Mouse (Mus musculus) kidney, postnatal 10 days (tissue): ENCODE results near the gene Olfr71.

Experiments
- DNase-seq: peaks from one replicate; pipeline ENCODE4 v3.0.0; 2021; ENCODE audit warnings: mixed read lengths

Gene Olfr71

DNA sequence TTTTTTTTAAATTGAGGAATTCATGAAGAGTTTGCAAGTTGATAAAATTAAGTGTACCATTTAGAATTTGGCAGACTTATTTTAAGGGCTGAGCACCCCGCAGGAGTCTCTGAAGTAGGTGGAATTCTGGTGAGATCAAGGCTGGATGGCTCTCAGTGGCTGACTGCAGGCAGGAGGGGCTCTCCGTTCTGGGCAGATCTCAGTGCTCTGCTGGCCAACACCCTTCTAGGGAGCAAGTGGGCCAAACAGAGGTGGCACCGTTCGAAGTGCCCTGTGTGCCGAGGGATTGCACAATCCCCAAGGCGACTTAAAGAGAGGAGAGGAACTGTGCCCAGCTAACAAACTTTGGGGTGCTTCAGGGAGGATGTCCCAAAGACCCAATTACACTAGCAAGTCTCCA lies at the start of gene Olfr71:
Gene Olfr71, minus strand, starts transcription at position 387 of the 400 bp plus-strand sequence.
- no peak for DNase-seq

DNA sequence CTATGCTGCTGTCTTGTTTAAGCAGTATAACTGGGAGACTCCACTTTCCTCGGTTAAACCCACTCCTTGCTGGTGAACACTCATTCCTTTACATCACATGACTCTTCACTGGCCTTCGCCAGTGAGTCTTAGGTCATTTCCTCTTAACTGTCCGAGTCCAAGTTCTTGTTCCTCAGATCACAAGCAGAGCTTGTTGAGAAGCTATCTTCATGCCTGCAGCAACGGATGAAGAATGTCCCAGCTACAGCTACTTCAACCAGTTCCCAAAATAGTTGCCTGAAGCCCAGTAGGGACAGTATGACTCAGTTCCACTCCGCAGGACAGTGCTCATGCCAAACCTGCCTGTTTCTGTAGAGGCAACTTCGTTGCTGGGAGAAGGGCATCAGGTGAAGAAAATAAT lies 47.2 kb upstream of the Olfr71 start:
- no peak for DNase-seq

DNA sequence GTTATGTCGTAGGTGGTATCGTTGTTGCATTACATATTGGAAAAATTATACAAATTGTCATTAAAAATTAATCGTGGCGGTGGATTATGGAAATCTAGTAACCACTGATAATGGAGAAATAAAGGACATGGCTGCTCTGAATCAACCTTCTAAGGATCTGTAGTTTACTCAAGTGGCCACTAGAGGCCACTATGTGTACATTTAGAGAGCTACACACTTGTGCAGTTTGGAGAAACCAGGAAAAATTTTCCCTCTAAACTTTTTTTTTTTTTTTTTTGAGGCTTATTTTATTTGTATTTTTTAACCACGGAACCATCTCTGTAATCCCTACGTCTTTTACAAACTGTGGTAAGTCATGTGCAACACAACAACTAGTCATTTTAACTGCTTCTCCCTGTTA lies 35.1 kb upstream of the Olfr71 start:
- DNase-seq: no peak

DNA sequence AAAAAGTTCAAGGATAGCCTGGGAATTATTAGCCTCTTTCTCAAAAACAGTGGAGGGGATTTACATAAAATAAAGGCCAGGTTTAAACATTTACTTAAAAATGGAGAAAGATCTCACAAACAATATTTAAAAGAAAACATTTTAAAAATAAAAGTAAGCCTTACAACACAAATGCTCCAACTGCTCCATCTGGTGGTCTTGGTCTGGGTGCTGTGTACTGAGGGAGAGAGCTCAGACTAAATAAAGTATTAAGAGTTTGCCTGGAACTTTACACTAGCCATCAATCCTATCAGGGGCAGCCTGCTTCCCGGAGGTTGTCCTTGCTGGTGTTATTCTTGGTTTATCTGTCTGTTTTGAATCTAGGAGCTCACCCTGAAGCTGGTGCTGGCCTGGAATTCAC lies 33.0 kb upstream of the Olfr71 start:
- DNase-seq: peak; percentile 62

DNA sequence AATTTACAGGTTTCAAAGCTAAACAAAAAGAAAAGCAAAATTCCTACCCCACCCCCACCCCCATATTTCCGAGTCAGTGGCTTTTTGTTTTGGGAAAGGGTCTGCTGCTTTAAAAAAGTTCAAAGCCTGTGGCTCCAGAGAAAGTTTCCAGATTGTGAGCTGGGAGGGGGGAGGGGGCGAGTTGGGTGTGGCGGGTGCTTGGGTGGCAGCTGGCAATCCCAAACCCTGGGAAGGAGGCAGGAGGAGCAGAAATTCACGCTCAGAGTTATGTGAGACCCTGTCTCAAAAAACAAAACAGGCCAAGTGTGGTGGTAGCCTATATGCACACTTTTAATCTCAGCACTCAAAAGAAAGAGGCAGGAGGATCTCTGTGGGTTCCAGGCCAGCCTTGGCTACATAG lies 32.6 kb upstream of the Olfr71 start:
- no peak for DNase-seq

DNA sequence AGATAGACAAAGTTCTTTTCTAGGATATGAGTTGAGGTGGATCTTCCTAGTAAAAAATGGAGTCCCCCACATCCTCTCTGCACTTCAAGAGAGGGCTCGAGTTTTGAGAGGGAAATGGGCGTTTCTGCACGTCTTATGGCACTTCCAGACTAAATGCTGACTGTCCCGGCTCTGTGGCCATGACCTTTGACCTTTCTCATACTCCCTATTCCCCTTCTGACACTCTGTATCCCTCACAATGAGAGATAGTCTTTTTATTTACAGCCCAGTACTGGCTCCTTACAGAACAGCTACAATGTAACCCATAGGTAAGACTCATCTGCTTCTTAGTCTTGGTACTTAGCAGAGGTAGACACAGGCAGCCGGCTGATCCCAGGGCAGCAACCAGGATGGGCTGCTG lies 31.5 kb upstream of the Olfr71 start:
- DNase-seq: no peak

DNA sequence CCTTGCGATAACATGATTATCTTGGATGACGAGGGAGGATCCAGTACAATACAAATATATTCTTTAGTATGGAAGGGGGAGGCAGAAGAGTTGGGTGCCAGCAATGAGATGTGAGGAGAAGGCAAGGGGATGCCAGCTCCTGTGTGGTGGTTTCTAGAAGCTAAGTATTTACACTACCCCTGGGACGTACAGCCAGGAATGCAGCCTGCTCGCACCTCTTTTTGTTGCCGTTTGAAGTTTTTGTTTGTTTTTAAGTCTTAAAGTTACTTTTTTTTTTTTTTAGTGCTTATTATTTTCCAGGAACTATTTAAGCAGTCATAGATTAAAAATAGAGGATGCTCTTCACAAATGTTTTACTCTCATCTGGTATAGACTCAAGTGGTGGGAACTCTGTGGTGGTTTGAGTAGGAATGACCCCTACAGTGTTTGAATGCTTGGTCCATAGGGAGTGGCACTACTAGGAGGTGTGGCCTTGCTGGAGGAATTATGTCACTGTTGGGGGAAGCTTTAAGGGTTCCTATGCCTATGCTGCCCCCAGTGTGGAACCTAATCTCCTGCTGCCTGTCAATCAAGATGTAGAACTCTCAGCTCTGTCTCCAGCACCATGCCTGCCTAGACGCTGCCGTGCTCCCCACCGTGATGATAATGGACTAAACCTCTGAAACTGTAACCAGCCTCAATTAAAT lies 29.1 kb upstream of the Olfr71 start:
- no peak for DNase-seq

DNA sequence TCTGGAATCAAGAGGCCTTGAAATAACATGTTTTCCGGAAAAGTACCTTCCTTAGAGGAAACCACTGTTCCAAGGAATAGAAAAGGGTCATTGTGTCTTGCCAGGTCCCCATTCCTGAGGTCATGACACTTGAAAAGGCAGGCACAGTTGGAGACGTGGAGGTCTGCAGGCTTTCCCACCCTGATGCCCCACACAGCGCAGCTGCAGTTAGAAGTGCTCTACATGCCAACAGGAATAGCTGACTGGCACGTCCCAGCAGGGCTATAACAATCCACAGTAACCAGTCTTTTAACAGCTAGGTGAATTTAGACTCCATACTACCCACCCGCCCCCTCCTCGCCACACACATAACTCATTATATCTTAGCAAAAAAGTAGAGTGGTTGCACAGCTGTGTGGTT lies 27.1 kb upstream of the Olfr71 start:
- no peak for DNase-seq

DNA sequence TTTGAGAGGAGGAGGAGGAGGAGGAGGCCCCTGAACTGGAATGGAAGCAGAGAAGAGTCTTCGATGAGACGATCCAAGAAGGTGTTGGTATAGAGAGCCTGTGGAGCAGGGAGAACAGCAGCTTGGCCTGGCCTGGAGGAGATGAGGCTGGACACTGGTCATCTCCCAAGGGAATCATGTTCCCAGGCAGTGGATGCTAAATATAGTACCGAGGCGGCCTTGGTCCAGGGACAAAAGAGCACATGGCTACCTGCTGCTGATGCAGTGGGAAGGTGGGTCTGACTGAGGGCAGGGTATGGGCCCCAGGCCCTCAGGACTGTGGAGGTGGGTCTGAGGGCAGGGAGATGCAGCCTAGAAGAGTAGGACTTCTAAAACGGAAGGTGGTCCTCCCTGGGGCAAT lies 23.1 kb upstream of the Olfr71 start:
- no peak for DNase-seq

DNA sequence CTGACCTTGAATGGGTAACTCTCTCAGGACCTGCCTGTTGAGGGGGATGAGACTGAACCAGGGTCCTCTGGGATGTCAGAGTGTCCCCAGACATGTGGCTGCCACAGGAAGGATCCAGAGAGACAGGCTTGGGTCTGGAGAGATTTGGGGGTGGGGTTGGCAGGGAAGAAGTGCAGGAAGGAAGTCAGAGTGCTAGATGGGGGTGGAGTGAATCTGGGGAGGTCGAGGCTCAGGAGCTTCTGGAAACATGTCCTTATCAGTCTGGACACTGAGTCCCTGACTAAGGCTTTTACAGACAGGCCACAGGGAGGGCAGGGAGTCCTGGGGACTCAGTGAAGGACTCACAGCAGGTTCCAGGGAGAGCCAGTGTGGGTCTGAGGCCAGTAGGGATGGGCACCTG lies 22.1 kb upstream of the Olfr71 start:
- no peak for DNase-seq

DNA sequence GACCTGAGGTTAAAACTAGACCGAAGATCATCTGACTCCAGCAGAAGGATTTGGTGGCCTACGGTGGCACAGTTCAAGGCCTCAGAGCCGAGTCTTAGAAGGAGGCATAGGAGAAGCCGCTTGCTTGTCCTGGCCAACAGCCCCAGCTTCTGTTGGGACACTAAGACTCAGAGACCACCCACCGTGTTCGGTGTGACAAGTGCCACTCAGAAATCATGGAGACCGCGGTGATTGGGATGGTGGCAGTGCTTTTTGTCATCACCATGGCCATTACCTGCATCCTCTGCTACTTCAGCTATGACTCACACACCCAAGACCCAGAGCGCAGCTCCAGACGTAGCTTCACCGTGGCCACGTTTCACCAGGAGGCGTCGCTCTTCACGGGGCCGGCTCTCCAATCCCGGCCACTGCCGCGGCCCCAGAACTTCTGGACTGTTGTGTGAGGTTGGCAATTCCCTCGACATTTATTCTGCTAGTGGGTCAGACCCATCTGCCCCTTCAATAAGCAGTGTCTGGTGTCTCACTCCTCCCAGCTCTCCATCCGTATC lies 20.8 kb upstream of the Olfr71 start:
- no peak for DNase-seq

DNA sequence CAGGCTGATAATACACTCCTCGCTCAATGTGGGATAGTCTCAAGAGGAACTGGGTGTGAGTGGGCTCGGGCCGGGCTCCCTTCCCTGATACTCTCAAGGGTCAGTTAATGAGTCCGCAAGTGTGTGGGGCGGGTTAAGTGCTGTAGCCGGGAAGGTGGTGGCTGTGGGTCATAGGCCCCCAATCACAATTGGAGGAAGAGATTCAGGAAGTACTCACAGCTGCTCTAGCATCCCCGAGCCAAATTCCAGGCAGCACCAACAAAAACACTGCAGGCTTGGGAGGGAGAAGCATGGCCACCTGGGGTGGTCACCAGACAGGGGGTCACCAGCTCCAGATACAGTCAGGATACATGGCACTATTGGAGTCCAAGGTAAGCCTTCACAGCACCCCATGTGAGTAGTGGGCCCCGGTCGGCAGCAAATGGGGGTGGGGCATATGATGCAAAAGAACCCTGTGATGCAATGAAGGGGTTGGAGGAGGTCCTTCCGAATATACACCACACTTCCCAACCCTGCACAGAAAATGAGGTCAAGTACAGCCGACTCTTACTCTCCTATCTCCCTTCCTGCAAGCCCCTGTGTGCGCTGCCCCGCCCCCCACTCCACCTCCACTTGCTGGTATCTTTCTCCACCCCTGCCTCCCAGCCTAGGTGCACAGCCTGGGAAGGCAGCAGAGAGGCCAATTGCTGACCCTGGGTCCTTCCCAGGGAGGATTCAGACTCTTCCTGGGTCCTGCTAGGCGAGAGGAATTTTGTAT lies 19.9 kb upstream of the Olfr71 start, which contains the start of gene Spaar:
Gene Spaar, plus strand, starts transcription at position 241 of the 757 bp plus-strand sequence.
- DNase-seq: peak; percentile 74

DNA sequence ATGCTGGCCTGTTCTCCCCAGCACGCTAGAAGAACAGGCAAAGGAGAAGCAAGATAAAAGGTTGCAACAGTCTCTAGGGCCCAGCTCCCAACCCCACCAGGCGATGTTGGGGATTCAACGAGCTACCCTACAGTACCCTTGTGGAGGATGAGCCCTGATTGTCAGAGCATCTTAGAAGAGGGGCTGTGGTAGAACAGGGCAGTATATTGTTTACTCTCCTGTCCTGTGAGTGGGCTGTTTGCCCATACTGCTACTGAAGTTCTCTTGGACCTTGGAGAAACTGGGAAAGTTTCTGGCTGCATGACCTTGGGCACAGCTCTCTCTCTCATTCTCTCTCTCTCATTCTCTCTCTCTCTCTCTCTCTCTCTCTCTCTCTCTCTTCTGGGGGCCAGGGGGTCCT lies 19.1 kb upstream of the Olfr71 start:
- no peak for DNase-seq

DNA sequence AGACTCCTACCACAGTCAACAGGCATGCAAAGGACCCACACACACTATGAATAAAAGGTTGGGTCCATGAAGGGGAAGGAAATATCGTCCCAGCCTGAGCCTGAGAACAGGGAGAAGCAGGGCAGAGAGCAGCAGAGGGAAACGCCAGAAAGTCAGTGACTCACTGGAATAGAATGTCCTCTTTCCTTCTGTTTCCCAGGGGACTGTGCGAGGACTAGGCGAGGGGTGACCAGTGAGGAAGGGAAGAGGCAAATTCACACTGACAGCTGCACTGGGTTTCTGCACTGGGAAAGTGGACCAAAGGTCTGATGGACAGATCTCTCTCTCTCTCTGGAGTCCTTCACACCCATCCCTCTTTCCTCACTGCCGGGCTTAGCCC lies 18.5 kb upstream of the Olfr71 start:
- DNase-seq: peak; percentile 70

DNA sequence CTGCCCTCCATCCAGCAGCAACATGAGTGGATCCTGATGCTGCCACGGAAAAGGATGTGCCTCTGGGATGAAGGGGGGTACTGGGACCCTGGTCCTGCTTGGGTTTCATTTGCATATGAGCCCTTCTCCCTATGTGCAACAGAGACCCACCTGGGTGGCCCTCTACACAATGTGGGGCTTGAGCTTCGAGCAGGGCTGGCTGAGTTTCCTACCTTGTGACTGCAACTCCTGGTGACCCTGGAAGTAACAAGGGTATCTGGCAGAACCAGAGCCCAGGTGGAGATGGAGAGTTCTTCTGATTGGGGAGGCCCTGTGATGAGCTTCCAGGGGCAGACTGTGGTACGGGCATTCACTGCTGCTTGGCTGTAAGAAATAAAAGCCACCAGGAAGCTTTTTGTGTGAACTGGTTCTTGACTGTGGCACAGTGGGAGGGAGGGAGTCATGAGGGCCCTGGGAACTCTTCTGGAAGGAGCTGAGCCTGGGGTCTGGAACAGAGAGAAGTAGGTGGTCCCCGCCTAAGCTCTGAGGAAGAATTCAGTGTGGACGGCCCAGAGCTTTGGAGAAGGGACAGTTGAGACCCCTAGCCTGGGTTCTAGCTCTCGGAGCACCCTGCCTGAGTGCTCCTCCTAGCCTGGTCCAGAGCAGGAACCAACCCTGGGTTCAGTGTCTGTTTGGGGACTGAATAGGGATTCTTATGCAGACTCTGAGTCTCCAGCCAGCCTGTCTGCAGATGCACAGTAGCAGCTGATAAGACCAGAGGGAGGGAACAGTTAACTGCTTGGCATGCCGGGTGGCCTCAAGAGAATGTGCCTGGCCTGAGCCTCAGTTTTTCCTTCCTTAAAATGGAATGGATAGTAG lies 17.9 kb upstream of the Olfr71 start:
- peak; percentile 33 for DNase-seq

DNA sequence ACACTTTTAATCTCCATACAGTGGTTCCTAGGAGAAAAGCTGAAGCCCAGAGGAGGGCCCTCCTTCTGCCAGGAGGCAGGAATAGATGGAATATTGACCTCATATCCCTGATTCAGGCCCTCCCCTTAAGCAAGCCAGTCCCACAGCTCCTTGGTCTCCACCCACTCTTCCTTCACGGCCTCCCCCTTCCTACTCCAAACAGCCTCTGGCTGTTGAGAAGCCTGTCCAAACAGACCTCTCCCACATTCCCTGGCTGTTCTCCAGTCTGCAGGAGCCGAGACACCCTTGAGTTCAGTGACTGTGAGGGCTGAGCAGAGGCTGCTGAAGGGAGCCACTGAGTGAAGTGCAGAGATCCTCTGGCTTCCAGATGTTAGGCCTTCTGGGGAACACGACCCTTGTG lies 16.9 kb upstream of the Olfr71 start, which contains the start of gene Hrct1:
Gene Hrct1, plus strand, starts transcription at position 194 of the 400 bp plus-strand sequence.
- DNase-seq: peak; percentile 86

DNA sequence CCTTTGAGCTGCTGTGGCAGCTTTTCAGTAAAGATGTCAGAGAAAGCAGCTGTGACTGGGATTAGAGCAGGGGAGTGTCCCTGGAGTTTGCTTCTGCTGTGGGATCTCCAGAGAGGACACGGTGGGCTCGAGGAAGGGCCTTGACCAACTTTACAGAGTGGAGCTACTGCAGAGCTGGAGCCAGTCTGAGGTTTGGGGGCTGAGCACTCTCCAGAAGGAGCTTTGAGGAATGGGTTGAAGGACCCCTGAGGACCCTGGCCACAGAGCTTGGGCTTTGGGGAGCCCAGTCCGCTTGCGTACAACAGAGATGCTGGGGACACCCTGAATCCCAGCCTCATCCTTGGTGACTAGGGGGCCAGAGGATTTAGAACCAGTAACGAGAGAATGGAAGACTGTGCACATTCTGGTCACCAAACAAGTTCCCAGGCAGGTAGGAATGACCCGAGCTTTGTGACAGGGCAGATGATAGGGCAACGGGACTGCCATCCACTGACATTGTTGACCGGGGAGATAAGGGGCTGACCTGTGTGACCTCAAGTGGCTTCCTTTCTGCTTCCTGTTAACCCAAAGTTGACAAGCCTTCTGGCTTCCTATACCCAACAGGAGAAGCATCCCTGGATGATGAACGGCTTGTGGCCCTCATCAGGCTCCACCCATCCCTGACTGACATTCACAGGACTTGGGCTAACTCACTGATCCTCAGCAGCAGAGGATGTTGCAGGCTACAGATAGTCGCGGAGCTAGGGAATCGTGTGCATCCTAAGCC lies 16.4 kb upstream of the Olfr71 start:
- peak; percentile 52 for DNase-seq

DNA sequence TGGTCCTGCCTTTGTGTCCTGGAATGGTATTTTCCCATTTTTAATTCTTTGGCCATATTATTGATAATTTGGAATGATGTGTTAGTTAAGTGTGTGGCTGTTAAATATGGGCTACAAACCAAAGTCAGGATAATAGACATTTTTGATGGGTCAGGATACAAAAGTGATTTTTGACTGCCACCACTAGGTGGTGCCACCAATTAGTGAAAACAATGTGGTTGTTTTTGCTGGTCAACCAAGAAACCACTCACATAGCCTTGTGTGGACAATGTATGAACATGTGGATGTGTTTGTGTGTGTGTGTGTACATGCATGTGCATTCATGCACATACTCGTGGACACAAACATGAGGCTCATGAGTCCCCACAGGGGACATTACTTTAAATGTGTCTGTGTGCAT lies 14.7 kb upstream of the Olfr71 start:
- peak; percentile 79 for DNase-seq

DNA sequence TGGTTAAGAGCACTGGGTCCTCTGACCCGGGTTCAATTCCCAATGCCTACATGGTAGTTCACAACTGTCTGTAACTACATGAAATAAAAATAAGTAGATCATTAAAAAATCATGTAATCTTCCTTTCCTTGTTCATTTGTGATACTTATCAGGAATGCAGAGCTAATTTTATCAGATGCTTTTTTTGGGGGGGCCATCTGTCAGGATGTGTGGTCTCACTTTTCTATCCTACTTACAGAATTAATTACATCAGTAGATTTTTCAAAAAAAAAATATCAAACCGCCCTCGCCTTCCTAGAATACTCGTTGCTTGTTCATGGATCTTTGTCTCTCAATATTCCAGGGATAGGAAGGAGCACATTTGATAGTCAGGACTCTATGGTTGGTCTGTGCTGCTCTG lies 12.1 kb upstream of the Olfr71 start:
- no peak for DNase-seq

DNA sequence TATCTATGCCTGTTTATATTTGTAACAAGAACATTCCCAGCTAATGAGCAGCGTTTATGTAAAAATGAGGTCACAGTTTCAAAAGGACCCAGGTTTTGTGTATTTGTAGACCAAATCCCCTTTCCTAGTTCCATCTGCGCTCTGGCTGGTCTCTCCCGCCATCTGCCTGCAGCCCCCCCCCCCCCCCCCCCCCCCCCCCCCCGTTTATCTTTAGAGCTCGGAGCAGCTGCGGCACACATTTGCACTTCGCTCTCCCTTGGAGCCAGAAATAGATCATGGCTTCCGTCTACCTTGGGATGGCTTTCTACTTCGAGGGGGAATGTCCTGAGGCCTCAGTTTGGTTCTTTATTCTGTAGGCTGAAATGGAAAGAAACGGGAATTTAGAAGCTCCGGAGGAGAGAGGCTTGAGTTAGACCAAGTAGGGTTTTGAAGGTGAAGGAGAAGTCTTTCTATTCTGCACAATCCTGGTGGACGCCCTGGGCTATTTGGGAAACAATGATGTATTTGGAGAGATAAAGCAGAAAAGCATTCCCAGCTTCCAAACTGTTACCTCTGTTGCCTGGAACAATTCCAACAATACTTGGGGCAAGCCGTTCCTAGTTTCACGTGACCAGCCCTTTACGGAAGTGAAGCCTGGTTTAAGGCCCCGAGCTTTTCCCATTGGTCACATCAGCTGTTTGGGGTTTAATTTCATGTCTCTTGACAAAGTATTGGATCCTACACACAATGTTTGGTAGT lies 10.6 kb upstream of the Olfr71 start:
- no peak for DNase-seq

DNA sequence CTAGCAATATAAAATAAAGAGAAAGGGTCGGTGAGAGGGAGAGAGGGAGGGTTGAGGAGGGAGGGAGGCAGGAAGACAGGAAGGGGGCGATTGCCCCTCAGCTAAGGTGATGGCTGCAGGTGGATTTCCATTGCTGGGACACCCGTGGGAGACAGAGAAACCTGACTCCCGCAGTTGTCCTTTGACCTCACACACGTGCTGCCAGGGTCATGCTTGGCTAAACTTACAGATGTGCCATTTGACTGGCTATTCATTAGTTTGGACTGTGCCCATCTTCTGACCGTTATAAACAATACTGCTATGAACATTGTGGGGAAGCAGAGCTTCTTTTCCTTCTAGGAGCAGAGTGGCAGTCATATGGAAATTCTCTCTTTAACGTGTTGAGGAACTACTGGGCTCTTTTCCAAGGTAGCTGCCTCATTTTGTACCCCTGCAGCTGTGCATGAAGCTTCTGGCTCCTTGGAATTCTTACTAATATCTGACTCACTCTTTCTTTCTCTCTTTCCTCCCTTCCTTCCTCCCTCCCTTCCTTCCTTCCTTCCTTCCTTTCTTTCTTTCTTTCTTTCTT lies 3.7 kb upstream of the Olfr71 start:
- DNase-seq: peak; percentile 56
